Mouse (Mus musculus) bone marrow macrophage, adult 2 months (primary cell): ENCODE data around the gene Akap2. TPM values are rescaled to one million over a fixed set of nuclear protein-coding genes. Genes with fewer than 3 reads are reported as not detected.

Experiments used
- H3K27ac ChIP-seq: 2 replicates; pipeline ENCODE4 v1.5.1; 2012; ENCODE audit warnings: low read depth, low read length; ENCODE audit not compliant: insufficient read depth
- H3K4me1 ChIP-seq: 2 replicates; pipeline ENCODE4 v1.6.1; 2012; ENCODE audit warnings: low read length; ENCODE audit not compliant: control insufficient read depth, insufficient read depth
- H3K4me3 ChIP-seq: 2 replicates; pipeline ENCODE4 v1.5.1; 2012; ENCODE audit warnings: mild to moderate bottlenecking, low read length, moderate library complexity; ENCODE audit not compliant: insufficient read depth
- CTCF ChIP-seq: IDR thresholded peaks from 2 replicates; pipeline ENCODE4 v1.5.1; 2012; ENCODE audit warnings: low read depth, mild to moderate bottlenecking, low read length, moderate library complexity
- POLR2A ChIP-seq: IDR thresholded peaks from 2 replicates; pipeline ENCODE4 v1.6.1; 2012; ENCODE audit warnings: mild to moderate bottlenecking, low read depth, low read length, borderline replicate concordance
- polyA plus RNA-seq: library from polyadenylated mRNA; stranded (reverse); fragments of >200 nt; gene quantifications from 2 replicates; pipeline ENCODE4 v1.2.4, GENCODE M21; 2012; ENCODE audit not compliant: missing spikeins, insufficient read depth, insufficient read length

Gene Akap2
- polyA plus RNA-seq, 1 experiment = 1.3 TPM

- TF ChIP-seq CTCF = no peak
- no peak for TF ChIP-seq POLR2A
These were observed 15.9 kb upstream of the Akap2 start for GRCm38 (mm10) chr4:57701576-57701975.

DNA sequence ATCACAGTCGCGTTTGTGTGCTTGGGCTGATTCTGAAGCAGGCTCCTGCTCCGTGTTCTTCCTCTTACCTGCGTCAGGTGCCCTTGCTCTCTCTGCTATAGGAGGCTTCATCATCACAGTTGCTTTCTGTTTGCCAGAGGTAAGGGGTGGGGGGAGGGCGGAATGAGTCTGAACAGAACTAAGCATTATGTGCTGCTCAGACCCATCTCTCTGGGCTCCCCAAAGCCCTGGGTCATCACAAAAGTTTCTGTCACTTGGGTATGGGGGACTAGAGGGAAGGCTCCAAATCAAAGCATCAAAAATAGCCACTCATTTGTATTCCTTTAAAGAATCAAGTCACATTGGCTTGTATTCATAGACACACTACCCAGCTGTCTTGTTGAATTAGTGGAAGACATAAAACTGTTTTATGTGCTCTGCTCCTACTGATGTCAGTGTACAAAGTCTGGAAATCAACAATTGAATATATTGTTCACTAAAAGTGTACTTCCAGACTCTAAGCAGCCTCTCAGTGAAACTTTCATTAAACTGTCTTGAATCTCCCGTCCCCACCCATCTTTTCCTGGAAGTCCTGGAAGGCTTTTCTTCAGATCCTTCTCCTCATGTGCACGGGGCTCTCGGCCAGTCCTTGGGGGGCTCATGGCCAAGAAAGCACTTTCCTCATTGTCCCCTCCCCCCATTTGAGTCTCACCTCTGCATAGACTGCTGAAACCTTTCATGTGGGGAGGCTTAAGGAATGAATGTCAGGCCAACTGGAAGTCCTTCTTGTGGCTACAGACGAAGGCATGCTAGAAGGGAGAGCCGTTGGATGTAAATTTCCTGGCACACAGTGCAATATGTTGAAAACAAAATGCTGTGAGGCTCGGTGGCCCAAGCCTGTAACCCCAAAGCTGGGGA lies 13.6 kb upstream of the Akap2 start:
- Histone ChIP-seq H3K4me3 (no peak overlapping the region), H3K27ac (no peak overlapping the region), H3K4me1 (no peaks in the 10 kb centered on the region)
- TF ChIP-seq CTCF = no peak
- TF ChIP-seq POLR2A = no peak

More at GRCm38 (mm10) chr4:57701576-57701975, 15.9 kb upstream of the Akap2 start:
- Histone ChIP-seq H3K4me1 (no peaks in the 10 kb centered on the region), H3K27ac (no peak overlapping the region), H3K4me3 (no peak overlapping the region)

GRCm38 (mm10) chr4:57704575-57704974 lies 12.9 kb upstream of the Akap2 start:
- Histone ChIP-seq H3K27ac (no peak overlapping the region), H3K4me1 (no peaks in the 10 kb centered on the region), H3K4me3 (no peak overlapping the region)
- TF ChIP-seq POLR2A (no peak), CTCF (no peak)

- Histone ChIP-seq H3K4me3 (no peak overlapping the region), H3K27ac (no peak overlapping the region), H3K4me1 (no peaks in the 10 kb centered on the region)
- TF ChIP-seq CTCF = no peak
- no peak for TF ChIP-seq POLR2A
These were observed 1.6 kb upstream of the Akap2 start for GRCm38 (mm10) chr4:57715849-57716248.

DNA sequence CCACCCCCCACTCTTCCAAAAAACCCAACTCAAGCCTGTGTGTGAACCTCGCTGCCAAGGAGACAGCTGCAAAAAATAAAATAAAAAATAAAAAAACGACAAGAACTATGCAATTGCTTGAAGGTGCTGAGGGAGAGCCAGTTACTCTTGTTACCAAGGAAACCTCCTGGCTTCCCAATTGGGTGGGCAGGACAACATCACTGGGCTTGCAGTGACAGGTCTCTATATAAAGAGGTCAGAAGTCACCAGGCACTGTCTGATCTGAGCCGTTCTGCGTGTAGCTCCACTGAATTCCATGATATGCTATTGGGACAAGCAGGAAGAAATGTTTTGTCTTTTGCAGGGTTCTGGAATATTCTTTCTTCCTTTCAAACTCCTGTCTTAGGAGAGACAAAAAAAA lies 722 bp upstream of the Akap2 start:
- no peak for TF ChIP-seq POLR2A
- TF ChIP-seq CTCF = no peak
- Histone ChIP-seq H3K4me1 (no peaks in the 10 kb centered on the region), H3K4me3 (no peak overlapping the region), H3K27ac (no peak overlapping the region)

- Histone ChIP-seq H3K4me3 (no peak overlapping the region), H3K27ac (no peak overlapping the region)
These were observed 1.9 kb downstream of the Akap2 start for GRCm38 (mm10) chr4:57719370-57719769.

DNA sequence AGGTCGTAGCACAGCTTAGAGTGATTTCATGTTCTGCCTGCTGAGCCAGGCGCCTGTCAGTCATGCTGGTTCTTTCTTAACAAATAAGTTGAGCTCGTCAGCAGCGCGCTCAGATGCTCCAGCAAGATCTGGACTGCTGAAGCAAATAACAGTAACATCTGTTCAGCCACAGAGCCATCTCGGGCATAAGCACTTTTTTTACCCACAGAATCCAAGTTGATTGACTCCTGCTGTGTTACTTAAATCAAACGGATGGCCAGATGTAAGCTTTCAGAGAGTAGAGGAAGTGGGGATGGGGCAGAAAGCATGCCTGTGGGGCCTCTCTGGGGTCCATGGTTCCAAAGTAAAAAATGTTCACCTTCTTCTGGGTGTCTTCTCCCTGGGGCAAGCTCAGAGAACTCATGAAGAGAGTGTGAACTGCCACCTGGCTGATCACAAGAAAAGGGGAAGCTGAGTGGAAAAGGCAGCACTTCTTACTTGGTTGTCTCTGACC lies 3.5 kb downstream of the Akap2 start:
- Histone ChIP-seq H3K4me3 (no peak overlapping the region), H3K4me1 (no peaks in the 10 kb centered on the region), H3K27ac (no peak overlapping the region)
- no peak for TF ChIP-seq POLR2A
- TF ChIP-seq CTCF = no peak

More at GRCm38 (mm10) chr4:57719370-57719769, 1.9 kb downstream of the Akap2 start:
- TF ChIP-seq CTCF = no peak
- no peak for TF ChIP-seq POLR2A
- no peaks in the 10 kb centered on the region for H3K4me1 ChIP-seq

- Histone ChIP-seq H3K4me1 (no peaks in the 10 kb centered on the region), H3K27ac (no peak overlapping the region), H3K4me3 (no peak overlapping the region)
- no peak for TF ChIP-seq POLR2A
These were observed 4.8 kb downstream of the Akap2 start for GRCm38 (mm10) chr4:57722296-57722695.

DNA sequence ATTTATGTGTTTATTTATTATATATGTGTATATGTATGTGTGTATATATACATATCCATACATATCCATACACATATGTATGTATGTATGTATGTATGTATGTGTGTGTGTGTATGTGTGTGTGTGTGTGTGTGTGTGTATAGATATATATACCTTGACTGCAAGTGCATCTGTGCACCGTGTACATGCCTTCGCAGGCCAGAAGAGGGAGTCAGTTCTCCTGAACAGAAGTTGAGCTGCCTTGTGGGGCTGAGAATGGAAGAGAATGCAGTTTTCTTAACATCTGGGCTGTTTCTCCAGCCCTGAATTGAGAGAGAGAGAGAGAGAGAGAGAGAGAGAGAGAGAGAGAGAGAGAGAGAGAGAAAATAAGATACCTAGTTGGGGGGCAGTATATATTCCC lies 6.2 kb downstream of the Akap2 start:
- Histone ChIP-seq H3K27ac (no peak overlapping the region), H3K4me3 (no peak overlapping the region), H3K4me1 (no peaks in the 10 kb centered on the region)
- no peak for TF ChIP-seq CTCF
- TF ChIP-seq POLR2A = no peak

DNA sequence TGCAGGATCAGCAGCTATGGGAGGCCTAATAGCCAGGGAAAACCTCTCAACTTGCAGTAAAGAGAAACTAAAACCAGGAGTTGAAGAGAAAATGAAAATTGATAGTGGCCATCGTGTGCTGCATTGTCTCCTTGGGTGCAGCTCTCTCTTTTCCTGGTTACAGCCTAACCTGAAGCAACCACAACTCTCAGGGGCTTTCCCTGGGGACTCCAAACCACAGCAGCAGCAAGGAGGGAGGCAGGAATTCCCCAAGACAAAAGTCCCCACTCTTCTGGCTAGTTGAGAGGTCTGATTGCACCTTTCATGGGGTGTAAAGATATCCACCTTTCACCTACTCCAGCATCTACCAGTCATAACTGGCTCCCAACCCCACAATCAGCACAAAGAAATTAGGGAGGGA lies 8.1 kb downstream of the Akap2 start:
- TF ChIP-seq POLR2A (no peak), CTCF (no peak)
- Histone ChIP-seq H3K4me3 (no peak overlapping the region), H3K4me1 (no peaks in the 10 kb centered on the region), H3K27ac (no peak overlapping the region)
